Mouse (Mus musculus) E14TG2a.4 (cell line): ENCODE results near the gene C1qtnf1.

ENCODE experiments used
- CTCF ChIP-seq: conservative IDR thresholded peaks from 2 replicates; pipeline ENCODE4 v1.5.1; 2014; ENCODE audit warnings: low read length
- NANOG ChIP-seq: IDR thresholded peaks from 2 replicates; pipeline ENCODE4 v1.6.1; 2014; ENCODE audit warnings: borderline replicate concordance, low read length, mixed read lengths
- POU5F1 ChIP-seq: IDR thresholded peaks from 2 replicates; pipeline ENCODE4 v1.6.1; 2014; ENCODE audit warnings: low read length, borderline replicate concordance

GRCm38 (mm10) chr11:118485780-118486179 lies 57.8 kb downstream of the C1qtnf1 start:
- TF ChIP-seq CTCF (no peak), POU5F1 (no peak), NANOG (no peak)
